Mouse (Mus musculus): ENCODE results near the gene Nfkbib.
A peak's percentile ranks its signal among the peaks of the same experiment; 100 is the strongest.

Gene Nfkbib

DNA sequence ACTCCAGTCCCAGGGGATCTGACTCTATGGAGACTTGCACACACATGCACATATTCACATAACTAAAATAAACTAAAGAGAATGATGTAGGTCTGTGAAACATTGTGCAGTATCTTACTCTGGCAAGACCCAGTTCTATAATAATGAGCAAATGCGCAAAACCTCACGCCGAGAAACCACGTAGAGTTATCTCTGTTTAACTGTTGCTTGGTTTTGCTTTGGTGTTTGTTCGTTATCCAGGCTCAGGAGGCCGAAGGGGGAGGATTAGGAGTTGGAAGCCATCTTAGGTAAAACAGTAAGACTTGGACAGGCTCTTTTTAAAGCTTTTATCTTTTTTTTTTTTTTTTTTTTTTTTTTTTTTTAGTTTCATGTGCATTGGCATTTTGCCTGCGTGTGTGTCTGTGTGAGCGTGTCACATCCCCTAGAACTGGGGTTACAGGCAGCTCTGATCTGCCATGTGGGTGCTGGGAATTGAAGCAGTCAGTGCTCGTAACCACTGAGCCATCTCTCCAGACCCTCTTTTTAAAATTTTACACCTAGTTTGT lies 2.2 kb upstream of the Nfkbib start:
- DNase-seq (ENCODE audit: low read depth, low spot score): no peak

DNA sequence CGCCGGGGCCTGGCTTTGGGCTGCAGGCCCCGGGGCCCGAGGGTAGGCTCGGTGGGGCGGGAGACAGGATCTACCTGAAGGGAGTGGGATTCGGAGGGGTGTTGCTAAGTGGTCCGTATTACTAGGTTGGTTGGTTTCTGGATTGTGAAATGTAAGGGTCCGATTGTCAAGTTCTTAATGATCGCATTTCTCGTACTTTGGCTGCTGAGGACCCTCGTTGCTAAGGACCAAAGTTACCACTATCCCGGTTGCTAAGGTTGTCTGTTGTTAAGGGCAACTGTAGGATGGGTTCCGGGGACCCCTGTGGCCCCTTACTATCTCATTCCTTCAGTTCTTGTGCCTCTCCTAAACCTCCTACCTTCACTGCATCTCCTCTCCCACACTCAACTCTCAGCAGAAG lies 402 bp downstream of the Nfkbib start:
- peak; percentile 15 for DNase-seq (ENCODE audit: low read depth, low spot score)

DNA sequence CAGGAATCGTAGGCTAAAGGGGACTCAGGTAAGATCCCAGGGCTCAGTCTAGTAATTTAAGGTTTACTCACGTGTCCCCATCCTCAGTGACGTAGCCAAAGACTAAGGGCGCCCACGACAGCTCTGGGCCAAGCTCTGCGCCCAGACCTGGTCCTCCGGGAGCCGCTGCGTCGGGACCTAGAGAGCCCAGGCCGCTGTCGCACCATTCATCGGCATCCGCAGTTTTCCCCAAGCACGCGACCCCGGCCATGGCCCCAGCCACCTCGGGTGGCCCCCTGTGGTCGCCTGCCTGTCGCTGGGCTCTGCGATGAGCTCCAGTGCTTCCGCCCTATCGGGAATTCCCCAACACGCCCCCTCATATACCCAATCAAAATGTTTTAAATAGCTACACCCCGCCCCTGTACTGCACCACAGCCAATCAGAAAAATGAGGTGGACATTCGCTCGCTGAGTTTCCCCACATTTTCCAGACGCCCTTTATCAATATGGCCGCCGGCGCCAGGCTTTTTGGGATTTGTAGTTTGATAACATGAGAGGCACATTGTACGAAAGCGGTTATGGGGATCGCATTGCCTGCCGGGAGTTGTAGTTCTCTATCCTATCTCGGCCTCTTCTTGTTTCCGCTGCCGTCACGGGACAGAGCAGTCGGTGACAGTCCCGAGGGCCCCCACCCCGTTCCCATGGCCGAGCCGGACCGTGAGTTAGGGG lies 986 bp downstream of the Nfkbib start, which contains the start of gene Sirt2:
Sirt2 (plus strand) TSS at position 563 of the 707 bp plus-strand sequence.
- peak; percentile 99 for DNase-seq (ENCODE audit: low read depth, low spot score)

DNA sequence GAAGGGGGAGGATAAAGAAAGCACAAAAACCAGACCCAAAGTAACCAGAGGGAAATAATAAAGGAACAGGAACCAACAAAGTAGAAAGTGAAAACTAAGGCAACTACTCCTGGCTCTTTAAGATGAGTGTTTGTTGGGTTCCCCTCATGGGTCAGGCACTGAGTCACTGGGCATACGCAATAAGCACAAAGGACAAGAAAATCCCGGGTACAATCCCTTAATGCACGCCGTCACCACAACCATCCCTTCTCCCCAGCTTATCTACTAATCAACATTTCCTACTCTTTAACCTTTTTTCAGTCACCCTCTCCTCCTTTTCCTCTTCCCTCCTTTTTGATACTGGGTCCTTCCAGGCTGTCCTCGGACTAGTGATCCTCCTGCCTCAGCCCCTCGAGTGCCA lies 2.1 kb downstream of the Nfkbib start:
- DNase-seq (ENCODE audit: low read depth, low spot score): peak; percentile 27

DNA sequence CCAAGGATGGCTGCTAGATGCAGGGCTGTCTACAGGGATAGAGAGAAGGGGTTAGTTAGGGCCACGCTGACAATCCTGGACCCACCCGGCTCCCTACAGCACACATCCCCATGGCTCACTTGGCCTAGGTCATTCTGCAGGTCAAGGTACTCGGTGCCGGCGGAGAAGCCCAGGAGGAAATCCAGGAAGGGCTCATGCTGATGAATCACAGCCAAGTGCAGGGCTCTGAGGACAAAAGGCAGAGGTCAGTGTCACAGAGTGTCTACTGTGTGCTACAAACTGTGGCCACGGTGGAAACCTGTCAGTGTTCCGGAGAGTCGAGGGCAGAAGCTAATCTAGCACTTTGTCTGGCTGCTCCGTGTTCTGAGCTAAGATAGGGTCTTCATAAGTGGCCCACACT lies 5.4 kb downstream of the Nfkbib start:
- no peak for DNase-seq (ENCODE audit: low read depth, low spot score)

DNA sequence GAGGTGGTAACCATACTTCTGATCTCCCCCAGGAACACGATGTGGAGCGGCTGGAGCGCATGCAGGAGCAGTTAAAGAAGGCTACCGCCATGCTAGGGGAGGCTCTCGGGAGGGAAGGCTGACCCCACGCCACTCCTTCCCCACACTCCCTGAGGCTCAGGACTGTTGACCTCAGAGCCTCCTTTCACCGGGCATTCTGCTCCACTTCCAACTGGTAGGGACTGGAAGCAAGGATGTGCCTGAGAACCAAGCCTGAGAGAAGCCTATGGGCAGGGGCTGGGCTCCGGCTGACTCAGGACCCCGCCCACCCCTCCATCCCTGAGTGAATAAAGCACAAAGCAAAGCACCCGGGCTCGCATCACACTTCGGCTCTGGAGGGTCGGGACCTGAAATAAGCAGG lies 8.7 kb downstream of the Nfkbib start:
- DNase-seq (ENCODE audit: low read depth, low spot score): no peak

DNA sequence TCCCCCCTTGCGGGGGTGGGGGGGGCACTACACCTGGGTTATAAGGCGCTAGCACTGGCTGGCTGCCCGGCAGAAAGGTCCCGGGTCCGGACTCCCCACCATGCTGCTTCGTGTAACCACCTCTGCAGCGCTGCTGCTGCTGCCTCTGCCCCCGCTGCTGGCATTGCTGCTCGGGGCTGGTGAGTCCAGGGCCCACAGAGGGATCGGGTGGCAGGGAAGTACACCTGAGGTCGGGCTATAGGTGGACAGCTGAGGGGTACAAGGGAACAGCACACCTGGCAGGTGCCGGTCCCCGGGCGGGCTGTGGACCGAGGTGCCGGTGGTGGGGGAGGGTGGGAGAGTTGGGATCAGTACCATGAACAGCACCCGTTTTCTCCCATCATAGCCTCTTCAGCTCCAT lies 11.2 kb downstream of the Nfkbib start, which contains the start of gene Ccer2:
Ccer2 (plus strand) TSS at position 96 of the 400 bp plus-strand sequence.
- no peak for DNase-seq (ENCODE audit: low read depth, low spot score)

DNA sequence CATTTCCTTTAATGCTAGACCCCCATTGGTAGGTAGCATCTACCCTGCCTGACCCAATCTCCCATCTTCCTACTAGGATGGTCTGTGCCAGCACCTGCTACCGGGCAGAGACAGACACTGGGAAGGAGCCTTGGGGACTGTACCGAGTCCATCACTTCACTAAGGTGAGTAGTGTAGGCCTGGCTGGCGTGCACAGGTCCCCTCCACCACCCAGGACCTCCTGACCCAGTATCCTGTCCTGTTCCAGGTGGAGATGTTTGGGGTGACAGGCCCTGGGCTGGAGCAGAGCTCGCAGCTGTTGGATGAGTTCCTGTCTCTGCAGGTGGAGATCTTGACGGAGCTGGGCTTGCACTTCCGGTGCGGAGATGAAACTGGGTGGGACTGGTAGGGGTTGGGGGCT lies 17.4 kb downstream of the Nfkbib start:
- DNase-seq (ENCODE audit: low read depth, low spot score): no peak

DNA sequence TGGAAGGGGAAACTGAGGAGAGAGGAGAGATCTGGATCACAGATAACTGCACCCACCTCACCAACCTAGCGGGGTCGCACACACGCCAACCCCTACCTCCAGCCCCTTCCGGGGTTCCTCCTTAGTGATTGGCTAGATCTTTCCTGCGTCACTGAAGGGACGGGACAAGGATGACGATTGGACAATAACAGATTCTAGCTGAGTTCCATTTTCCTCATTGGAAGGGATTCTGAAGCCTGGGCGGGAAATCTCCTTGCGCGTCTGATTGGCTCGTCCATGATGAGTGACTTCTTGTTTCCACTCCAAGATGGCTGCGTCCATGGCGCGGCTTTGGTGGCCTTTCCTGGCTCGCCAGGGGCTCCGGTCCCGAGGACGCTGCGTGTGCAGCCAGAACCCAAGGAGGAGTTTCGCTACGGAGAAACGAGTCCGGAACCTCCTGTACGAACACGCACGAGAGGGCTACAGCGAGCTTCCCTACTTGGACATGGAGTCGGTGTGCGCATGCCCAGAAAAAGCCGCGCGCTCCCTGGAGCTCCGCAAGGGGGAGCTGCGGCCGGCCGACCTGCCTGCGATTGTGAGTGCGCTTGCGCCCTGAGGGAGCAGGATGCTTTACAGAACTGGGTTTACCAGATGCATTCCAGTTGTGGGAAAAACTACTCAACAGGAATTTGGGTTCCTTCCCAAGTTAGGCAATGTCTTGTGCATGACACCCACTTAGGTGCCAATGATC lies 25.4 kb downstream of the Nfkbib start, which contains the start of the genes Mrps12 and Sars2:
Mrps12 (minus strand) TSS at position 112 of the 730 bp plus-strand sequence.
Sars2 (plus strand) TSS at position 284 of the 730 bp plus-strand sequence.
- peak; percentile 98 for DNase-seq (ENCODE audit: low read depth, low spot score)

DNA sequence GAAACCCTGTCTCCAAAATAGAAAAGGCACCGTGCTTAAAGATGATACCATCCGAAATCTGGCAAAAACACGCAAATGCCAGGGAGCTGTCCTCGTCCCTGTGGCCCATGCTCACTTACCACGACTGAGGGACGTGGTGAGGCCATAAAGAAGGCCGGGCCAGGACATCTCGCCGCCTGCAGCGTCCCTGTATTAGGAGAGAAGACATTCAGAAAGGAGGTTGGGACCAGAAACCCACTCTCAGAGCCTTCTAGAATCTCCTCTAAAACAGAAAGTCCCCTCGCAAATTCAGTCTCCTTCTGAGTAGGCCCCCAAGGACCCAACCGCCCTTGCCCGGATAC lies 26.0 kb downstream of the Nfkbib start:
- no peak for DNase-seq (ENCODE audit: low read depth, low spot score)

DNA sequence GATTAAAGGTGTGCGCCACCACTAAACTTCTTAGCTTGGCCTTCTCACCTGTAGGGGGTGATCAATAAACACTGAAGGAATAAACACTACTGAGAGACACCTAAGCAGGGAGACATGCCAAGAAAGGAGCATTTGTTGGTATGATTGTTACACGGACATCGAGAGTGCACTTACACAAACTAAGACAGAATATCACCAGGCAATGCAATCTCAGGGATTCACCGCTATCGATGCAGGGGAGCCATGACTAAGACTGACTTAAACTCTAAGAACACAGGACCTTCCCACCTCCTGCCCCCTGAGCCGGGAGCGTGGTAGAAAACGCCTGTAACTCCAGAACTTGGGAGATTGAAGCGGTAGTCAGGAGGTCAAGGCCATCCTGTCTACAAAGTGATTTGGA lies 26.4 kb downstream of the Nfkbib start:
- peak; percentile 36 for DNase-seq (ENCODE audit: low read depth, low spot score)

DNA sequence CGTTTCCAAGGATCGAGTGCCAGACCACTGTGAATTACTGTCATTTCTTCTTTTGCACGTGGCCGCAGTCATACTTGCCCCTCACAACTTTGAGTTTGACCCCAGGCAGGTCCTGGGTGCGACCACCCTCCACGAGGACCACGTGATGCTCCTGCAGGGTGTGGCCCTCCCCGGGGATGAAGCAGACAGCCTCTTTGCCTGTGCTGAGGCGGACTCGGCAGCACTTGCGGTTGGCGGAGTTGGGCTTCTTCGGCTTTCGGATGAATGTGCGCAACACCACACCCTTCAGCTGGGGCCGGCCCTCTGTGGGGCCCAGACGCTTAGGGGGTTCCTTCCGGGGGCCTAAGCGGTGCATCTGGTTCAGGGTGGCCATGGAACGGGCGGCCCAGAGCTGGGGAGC lies 27.5 kb downstream of the Nfkbib start:
- no peak for DNase-seq (ENCODE audit: low read depth, low spot score)

DNA sequence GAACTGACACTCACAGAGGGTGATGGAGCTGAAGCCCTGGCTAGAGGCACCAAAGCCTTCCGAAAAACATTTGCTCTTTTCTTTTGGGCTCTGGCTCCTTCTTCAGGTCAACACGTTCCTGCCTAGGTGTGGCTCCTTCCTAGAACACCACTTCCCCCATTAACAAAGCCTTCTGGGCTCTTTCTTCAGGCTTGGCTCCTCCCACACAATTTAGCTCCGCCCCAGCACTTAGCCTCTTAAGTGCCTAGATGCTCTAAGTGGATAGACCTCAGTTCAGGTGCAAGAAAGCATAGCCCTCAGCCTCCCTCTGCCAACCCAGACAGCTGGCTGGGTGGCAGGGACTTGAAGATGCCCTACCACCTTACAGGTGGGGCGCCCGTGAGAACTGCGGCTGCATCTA lies 31.6 kb downstream of the Nfkbib start:
- no peak for DNase-seq (ENCODE audit: low read depth, low spot score)

DNA sequence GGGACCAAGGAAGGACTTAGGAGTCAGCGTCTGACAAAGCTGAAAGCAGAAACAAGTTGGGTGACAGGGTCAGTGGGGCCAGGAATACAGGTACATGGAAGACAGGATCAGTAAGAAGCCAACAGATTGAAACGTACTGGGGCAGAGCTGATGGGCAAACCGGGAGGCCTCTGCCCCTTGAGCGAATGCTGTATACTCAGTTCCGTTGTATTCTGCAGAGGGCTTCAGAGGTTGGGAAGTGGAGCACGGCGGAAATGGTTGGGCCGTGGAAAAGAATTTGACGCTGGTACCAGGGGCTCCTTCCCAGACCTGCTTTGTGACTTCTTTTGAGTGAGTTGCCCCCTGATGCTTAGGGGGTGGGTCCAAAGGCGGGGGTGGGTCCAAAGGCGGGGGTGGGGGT lies 34.1 kb downstream of the Nfkbib start:
- no peak for DNase-seq (ENCODE audit: low read depth, low spot score)

DNA sequence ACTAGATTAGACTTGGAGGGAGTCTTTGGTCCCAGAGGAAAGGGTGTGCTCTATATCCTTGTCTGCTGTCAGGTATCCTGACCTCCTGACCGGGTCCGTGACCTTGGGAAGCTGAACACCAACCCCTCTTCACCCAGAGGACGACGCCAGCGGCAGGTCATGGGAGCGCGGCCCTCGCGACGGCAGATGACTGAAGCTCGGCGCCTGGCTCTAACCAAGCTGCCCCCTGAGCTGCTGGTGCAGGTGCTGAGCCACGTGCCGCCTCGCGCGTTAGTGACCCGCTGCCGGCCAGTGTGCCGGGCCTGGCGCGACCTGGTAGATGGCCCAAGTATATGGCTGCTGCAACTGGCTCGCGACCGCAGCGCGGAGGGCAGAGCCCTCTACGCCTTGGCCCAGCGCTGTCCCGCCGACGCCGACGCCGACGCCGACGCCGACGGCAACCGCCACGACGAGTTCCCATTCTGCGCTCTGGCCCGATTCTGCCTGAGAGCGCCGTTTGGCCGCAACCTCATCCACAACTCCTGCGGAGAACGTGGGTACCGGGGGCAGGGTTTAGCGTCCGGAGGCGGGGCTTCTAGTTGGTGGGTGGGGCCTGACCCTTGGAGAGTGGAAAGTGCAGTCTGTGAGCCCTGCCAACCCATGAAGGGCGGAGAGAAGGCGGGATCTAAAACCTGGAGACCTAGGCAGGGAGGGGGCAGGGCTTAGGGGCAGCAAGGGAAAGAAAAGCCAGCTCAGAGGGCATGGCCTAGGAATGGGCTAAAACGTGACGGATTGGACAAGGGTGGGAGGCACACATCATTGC lies 34.8 kb downstream of the Nfkbib start:
- no peak for DNase-seq (ENCODE audit: low read depth, low spot score)

DNA sequence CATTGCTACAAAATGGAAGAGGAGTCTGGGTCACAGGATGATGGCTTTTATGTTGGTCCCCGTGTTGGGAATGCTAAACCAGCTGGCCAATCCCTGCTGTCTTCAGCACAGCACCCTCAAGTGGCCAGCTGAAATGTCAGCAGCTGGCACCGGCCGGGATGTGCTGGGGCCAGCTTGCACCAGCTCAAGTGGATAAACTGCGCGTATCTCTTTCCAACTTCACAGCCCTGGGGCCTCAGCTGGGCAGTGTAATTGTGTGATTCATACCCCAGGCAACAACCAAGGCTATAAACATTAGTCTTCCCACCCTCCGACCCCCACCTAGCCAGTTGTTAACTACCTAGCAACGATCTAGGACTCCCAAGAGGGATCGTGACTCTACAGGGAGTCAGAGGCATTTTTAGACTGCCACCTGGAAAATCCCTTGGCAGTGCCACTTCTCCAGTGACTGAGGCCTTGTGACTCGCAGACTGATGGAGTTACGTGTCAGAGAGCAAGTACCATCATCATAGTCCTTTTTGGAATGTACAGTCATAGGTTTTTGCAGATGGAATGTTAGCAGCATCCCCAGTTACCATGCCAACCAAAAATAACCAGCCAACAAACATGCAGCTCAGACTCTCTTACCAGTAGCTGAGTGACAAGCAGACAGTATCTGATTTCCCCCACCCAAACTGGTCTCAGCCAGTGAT lies 39.5 kb downstream of the Nfkbib start:
- DNase-seq (ENCODE audit: low read depth, low spot score): peak; percentile 74

DNA sequence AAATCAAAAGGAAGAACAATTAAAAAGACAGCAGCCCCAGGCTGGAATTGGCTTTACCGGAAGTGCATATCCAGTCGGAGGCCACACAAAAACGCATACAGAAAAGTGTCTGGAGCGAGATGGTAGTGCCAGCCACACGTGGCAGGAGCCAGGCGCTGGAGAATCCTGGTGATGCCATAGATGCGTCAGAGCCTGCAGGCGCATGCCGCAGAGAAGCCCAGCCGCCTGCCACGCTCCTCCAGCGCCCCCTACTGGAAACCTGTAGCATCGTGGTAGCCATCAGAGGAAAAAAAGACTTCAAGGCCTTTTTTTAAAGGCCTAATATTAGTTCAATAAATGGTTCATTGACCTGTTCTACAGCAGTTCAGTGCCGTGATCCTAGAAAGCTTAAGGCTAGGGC lies 40.7 kb downstream of the Nfkbib start:
- DNase-seq (ENCODE audit: low read depth, low spot score): peak; percentile 67

DNA sequence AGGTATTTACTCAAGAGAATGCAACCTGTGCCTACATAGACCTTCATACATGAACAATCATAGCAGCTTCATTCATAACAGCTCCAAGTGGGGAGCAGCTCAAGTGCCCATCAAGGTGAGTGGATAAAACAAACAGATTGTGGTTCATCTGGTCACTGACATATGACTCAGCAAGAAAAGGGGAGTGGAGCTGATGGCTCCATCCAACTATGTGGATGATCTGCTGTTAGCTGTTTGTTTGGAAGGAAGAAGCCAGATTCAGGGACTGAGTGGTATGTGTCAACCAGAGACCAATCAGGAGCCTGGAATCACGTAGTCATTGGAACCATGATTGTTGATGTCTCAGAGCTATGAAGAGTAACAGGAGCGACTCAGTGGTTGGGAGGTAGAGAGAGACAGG lies 42.7 kb downstream of the Nfkbib start:
- peak; percentile 23 for DNase-seq (ENCODE audit: low read depth, low spot score)

DNA sequence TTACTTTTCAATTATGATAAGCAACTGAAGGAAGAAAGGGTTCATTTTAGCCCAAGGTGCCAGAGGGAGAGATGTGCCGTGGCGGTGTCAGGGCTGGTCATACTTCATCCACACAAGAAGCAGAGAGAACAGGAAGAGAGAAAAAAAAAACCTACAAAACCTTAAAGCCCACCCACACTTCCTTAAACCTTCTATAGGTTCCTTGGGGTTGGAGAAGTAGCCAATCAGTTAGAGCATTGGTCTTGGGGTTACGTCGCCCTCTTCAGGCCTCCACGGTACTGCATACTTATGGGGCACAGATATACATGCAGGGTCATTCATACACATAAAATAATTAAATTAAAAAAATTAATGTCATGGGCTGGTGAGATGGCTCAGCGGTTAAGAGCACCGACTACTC lies 45.2 kb downstream of the Nfkbib start:
- no peak for DNase-seq (ENCODE audit: low read depth, low spot score)

DNA sequence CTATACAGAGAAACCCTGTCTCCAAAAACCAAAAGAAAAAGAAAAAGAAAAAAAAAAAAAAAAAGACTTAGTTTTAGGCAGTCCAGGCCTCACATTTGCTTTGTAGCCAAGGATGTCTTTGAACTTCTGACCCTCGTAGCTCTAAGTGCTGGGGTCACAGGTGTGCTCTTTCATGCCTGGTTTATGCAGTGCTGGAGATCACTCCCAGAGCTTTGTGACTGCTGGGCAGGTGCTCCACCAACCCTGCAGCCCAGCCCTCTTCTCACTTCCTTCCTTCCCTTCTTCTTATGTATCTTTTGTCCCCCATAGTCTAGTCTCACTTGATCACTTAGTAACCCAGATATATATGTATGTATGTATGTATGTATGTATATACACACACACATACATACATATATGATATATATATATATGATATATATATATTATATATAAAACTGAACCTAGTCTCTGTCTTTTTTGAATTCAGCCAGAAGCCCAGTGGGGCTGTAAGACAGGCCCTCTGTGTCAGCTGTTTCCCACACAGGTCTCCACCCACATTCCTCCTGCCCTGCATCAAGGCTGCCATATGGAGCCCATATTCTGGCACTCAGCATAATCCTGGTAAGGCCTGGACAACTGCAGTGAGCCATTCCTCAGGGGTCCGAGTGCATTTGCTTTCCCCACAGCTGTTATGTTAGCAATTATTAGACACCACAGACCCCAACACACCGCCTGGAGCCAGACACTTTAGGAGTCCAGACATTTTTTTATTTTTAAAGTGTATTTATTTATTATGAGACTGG lies 46.4 kb downstream of the Nfkbib start:
- DNase-seq (ENCODE audit: low read depth, low spot score): peak; percentile 68

DNA sequence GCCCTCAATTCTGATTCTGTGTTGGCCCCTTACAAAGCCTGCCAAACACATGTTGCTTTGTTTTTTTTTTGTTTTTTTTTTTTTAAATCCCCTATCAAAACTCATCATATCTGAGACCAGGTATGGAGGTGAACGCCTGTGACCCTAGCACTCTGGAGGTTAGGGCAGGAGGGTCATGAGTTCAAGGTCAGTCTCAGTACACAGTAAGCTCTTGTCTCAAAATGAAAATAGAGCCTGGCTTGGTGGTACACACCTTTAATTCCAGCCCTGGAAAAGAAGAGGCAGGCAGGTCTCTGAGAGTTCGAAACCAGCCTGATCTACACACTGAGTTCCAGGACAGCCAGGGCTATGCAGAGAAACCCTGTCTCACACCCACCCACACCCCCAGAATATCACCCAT lies 47.7 kb downstream of the Nfkbib start:
- no peak for DNase-seq (ENCODE audit: low read depth, low spot score)

All from 3T3-L1 (cell line).